Mouse (Mus musculus) stomach, postnatal 0 days (tissue): Measurements from ENCODE around the gene Gaa. TPM values are rescaled to one million over a fixed set of nuclear protein-coding genes. Genes with fewer than 3 reads are reported as not detected.
"Not testable (repeated sequence)": the region's sequence is repeated elsewhere in the genome, so short reads cannot be mapped to it uniquely, and the experiment has no call there.

Experiments
- ATAC-seq: fragments of 200-750 bp; cut with Nextera tagmentation; 2 replicates; pipeline ENCODE4 v1.8.0; 2017; ENCODE audit not compliant: low FRiP score, low TSS enrichment
- DNase-seq: peaks from one replicate; pipeline ENCODE4 v3.0.0-alpha.2; 2016; ENCODE audit warnings: low spot score
- H3K27ac ChIP-seq: fragments of 300-500 bp; sonication (generic); replicated peaks from 2 replicates; pipeline ENCODE4 v1.5.1; 2014; ENCODE audit warnings: mild to moderate bottlenecking, control low read depth
- H3K27me3 ChIP-seq: fragments of 300-500 bp; sonication (generic); 2 replicates; pipeline ENCODE4 v1.6.1; 2014; ENCODE audit warnings: low read length; ENCODE audit not compliant: control insufficient read depth, insufficient read depth
- H3K36me3 ChIP-seq: fragments of 300-500 bp; sonication (generic); 2 replicates; pipeline ENCODE4 v1.6.1; 2014; ENCODE audit warnings: low read length, mixed read lengths; ENCODE audit not compliant: control insufficient read depth, insufficient read depth
- H3K4me1 ChIP-seq: fragments of 300-500 bp; sonication (generic); replicated peaks from 2 replicates; pipeline ENCODE4 v1.6.1; 2014; ENCODE audit warnings: antibody characterized with exemption; ENCODE audit not compliant: control insufficient read depth, insufficient read depth
- H3K4me2 ChIP-seq: fragments of 300-500 bp; sonication (generic); replicated peaks from 2 replicates; pipeline ENCODE4 v1.6.1; 2014; ENCODE audit warnings: low read depth, mild to moderate bottlenecking, control low read depth, moderate library complexity
- H3K4me3 ChIP-seq: fragments of 300-500 bp; sonication (generic); 2 replicates; pipeline ENCODE4 v1.5.1; 2014; ENCODE audit warnings: low read depth, low read length, control low read depth
- H3K9ac ChIP-seq: fragments of 300-500 bp; sonication (generic); 2 replicates; pipeline ENCODE4 v1.6.1; 2014; ENCODE audit warnings: mild to moderate bottlenecking, low read length, control low read depth, mixed read lengths
- H3K9me3 ChIP-seq: fragments of 300-500 bp; sonication (generic); 2 replicates; pipeline ENCODE4 v1.6.1; 2016; ENCODE audit warnings: low read length; ENCODE audit not compliant: control insufficient read depth
- CTCF ChIP-seq: IDR thresholded peaks from 2 replicates; pipeline ENCODE4 v1.5.1; 2016; ENCODE audit warnings: antibody characterized with exemption, low read depth, mild to moderate bottlenecking, moderate library complexity
- EP300 ChIP-seq: optimal IDR thresholded peaks from 2 replicates; pipeline ENCODE3; 2016; ENCODE audit warnings: antibody characterized with exemption
- WGBS: fragments of 180-500 bp; shearing (Covaris S2); extraction: QIAGEN DNeasy Blood & Tissue Kit; methylation state at CpG from one replicate; pipeline ENCODE4 v1.1.7; 2014; 5-methylcytosine and 5-hydroxymethylcytosine counted together
- polyA plus RNA-seq: library from polyadenylated mRNA; unstranded; fragments of >200 nt; fragmentation: Nextera tagmentation; extraction: Ambion mirVana; gene quantifications from 2 replicates; pipeline ENCODE4 v1.2.1, GENCODE M21; 2015

Gaa gene
- polyA plus RNA-seq, 1 experiment from 2014 or later, result 30.8 TPM

- H3K36me3 ChIP-seq, result peaks cover 11% of the 10 kb centered on the region
- H3K4me2 ChIP-seq, result no peak overlapping the region
- no peak overlapping the region for H3K27ac ChIP-seq
- H3K9ac ChIP-seq, result no peak overlapping the region
- TF ChIP-seq EP300, result no peak
- TF ChIP-seq CTCF, result peak; percentile 53
- WGBS, result 81% methylated on average over 8 of the region's 8 CpGs
- DNase-seq, result peak; percentile 41
- H3K27me3 ChIP-seq, result no peaks in the 10 kb centered on the region
- H3K4me3 ChIP-seq, result no peak overlapping the region
- H3K9me3 ChIP-seq, result no peaks in the 10 kb centered on the region
- H3K4me1 ChIP-seq, result no peaks in the 10 kb centered on the region
- no peak for ATAC-seq
These were observed 5.7 kb downstream of the Gaa start for GRCm38 (mm10) chr11:119273186-119273930.

DNA sequence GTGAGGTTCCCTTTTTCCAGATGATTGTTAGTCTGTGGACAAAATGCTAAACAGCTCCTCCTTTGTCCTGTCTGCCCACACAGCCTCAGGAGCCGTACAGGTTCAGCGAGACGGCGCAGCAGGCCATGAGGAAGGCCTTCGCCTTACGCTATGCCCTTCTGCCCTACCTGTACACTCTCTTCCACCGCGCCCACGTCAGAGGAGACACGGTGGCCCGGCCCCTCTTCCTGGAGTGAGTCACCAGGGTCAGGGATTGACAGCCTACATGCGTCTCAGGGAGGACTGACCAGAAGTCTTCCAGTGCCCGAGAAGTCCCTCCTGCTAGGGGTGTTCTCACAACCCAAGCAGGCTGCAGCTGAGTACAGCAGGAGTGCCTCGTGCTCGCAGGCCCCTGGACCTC lies 13.3 kb downstream of the Gaa start:
- H3K4me1 ChIP-seq, result no peaks in the 10 kb centered on the region
- no peaks in the 10 kb centered on the region for H3K9me3 ChIP-seq
- H3K27ac ChIP-seq, result no peak overlapping the region
- no peaks in the 10 kb centered on the region for H3K27me3 ChIP-seq
- no peak overlapping the region for H3K4me2 ChIP-seq
- no peak overlapping the region for H3K9ac ChIP-seq
- H3K36me3 ChIP-seq, result peaks cover 7% of the 10 kb centered on the region; the same call in 1 of the 2 replicates
- no peak overlapping the region for H3K4me3 ChIP-seq
- 72% methylated on average over 15 of the region's 15 CpGs for whole genome bisulfite sequencing
- no peak for TF ChIP-seq EP300
- TF ChIP-seq CTCF, result no peak
- DNase-seq (peak; percentile 80), ATAC-seq (peak; percentile 89)

- WGBS, result 50% methylated on average over 9 of the region's 9 CpGs
- H3K4me2 ChIP-seq, result no peak overlapping the region
- H3K27me3 ChIP-seq, result no peaks in the 10 kb centered on the region
- H3K4me1 ChIP-seq, result no peaks in the 10 kb centered on the region
- TF ChIP-seq EP300, result no peak
- no peak for TF ChIP-seq CTCF
- H3K9me3 ChIP-seq, result no peaks in the 10 kb centered on the region
- peaks cover 31% of the 10 kb centered on the region for H3K36me3 ChIP-seq
- no peak overlapping the region for H3K27ac ChIP-seq
- H3K9ac ChIP-seq, result no peak overlapping the region
- DNase-seq (peak; percentile 45), ATAC-seq (peak; percentile 16; the same call in 1 of the 2 replicates)
- no peak overlapping the region for H3K4me3 ChIP-seq
These were observed 18.3 kb downstream of the Gaa start for GRCm38 (mm10) chr11:119285791-119286527.

DNA sequence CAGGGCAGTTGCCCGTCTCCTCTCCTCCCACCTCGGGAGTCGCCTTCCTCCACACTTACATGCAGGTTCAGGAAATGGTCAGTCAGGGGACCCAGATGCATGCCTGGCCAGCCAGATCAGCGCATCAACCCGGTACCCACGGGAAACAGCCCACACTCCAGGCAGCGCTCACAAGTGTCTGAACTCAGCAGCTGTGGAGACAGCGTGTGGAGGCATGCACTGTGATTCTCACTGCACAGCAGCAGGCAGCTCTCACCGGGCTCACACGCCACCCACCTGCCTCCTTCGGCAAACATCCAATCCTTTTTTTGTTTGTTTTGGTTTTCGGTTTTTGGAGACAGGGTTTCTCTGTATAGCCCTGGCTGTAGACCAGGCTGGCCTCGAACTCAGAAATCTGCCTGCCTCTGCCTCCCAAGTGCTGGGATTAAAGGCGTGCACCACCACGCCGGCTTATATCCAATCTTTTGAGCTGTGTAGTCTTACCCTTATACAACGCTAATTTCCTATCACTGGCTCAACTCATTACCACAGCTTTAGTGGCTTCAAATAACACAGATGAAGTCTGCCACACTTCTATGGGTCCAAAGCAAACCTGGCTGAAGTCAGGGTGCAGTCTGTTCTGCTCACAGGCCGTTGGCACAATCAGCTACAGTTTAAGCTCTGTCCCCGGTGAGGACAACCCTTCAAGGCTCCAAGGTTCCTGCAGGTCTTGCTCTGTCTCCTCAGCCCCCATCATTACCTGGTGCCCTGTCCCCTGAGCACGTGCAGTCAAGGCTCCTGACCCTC lies 19.7 kb downstream of the Gaa start:
- H3K9me3 ChIP-seq, result no peaks in the 10 kb centered on the region
- H3K36me3 ChIP-seq, result peaks cover 40% of the 10 kb centered on the region
- H3K4me3 ChIP-seq, result no peak overlapping the region
- no peaks in the 10 kb centered on the region for H3K27me3 ChIP-seq
- DNase-seq, result no peak
- no peak for ATAC-seq
- WGBS, result 72% methylated on average over 20 of the region's 20 CpGs
- no peaks in the 10 kb centered on the region for H3K4me1 ChIP-seq
- no peak overlapping the region for H3K9ac ChIP-seq
- no peak overlapping the region for H3K4me2 ChIP-seq
- H3K27ac ChIP-seq, result no peak overlapping the region
- no peak for TF ChIP-seq CTCF
- no peak for TF ChIP-seq EP300

DNA sequence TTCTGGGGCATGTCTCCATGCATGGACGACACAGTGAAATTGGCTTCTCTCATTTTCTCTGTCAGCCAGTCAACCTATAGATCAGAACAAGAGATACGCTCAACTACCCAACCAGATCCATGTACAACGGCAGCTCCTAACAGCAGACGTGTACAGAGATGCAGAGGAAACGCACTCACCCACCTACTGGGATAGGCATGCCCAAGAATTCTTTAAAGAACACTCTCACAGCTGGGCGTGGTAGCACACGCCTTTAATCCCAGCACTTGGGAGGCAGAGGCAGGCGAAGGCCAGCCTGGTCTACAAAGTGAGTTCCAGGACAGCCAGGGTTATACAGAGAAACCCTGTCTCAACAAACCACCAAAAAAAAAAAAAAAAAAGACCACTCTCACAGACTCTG lies 25.2 kb downstream of the Gaa start:
- peaks cover 70% of the 10 kb centered on the region for H3K36me3 ChIP-seq
- DNase-seq, H3K9me3 ChIP-seq, H3K4me3 ChIP-seq, H3K9ac ChIP-seq, H3K27me3 ChIP-seq, H3K27ac ChIP-seq, H3K4me1 ChIP-seq, ATAC-seq, H3K4me2 ChIP-seq: not testable (repeated sequence)
- WGBS, result 92% methylated on average over 8 of the region's 8 CpGs
